Mouse (Mus musculus) CD8-positive naive resting alpha-beta T cell, adult 57 days (primary cell): ENCODE results near the gene Rdh16f2. TPM values are rescaled to one million over a fixed set of nuclear protein-coding genes. Genes with fewer than 3 reads are reported as not detected.

ENCODE experiments used
- total RNA-seq: library from RNA; stranded (reverse); gene quantifications from one replicate; pipeline ENCODE4 v1.2.4, GENCODE M21; 2023

Gene Rdh16f2
- not detected for total RNA-seq

DNA sequence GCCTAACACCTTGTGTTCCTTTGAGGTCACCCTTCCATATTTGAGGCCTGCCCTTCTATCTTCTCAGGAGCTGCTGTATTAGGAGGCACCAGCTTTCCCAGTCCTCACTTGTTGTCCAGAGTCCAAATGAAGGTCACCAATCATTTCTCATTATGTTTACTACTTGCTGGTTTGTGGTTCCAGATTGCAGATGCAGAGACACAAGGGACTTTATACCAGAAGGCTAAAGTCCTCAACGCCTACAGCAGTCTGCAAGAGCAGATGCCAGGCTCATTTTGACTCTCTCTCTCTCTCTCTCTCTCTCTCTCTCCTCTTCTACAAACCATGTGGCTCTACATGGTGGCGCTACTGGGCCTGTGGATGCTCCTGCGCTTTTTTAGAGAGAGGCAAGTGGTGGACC is at the start of gene Rdh16f2:
Gene Rdh16f2 (plus strand): TSS at position 243 of the 400 bp plus-strand sequence.

DNA sequence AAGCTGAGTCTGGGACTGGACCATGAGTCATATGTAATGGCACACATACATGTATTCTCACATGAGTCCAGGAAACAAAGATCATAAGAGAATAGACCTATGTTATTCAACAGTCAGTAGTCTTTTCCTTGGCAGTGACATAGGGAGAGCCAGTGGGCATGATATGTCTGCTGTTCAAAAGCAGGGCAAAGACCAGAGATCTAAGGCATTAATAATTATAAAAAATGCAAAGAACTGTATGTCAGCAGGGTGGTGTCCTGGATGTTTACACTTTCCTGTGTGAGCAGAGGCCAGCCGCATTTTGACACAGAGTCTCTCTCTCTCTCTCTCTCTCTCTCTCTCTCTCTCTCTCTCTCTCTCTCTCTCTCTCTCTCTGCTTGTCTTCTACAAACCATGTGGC is 16.6 kb upstream of the Rdh16f2 start, which contains the start of gene Rdh19:
Gene Rdh19 (plus strand): TSS at position 301 of the 400 bp plus-strand sequence.

DNA sequence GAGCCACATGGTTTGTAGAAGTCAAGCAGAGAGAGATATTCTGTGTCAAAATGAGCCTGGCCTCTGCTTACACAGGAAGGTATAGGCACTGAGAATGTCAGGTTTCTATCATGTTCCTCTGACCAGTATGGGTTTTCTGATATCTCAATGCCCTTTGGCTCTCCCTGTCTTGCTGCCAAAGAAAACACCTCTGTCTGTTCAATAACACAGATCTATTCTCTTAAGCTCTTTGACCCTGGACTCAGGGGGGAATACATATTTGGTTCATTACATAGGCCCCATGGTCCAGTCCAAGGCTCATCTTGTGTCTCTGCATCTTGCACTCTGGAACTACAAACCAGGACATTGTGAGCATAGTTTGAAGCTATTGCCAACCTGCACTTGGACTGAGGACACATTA is 22.3 kb downstream of the Rdh16f2 start, which contains the start of gene Rdh7:
Gene Rdh7 (minus strand): TSS at position 213 of the 400 bp plus-strand sequence.

DNA sequence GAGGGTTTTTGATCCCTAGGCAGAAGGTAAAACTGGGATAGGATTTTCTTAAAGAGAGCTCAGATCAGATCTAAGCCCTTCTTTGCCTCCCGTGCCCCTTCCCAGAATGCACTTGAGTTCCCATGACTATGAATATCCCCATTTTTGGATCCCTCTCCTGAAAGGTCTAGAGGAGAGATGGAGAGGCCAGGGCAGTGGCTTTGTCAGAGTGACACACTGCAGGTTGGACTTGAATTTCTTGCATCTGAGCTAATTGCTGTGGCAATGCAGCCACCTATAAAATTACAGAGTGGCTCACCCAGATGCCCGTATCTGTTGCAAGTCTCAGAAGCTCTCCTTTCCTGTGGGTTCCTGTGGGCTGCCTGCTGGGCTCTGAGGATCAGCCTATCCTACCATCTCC is 31.9 kb downstream of the Rdh16f2 start, which contains the start of gene Sdr9c7:
Gene Sdr9c7 (plus strand): TSS at position 301 of the 400 bp plus-strand sequence.

Other genes with a start within 250 kb of the Rdh16f2 start
- gene Lrp1, start 245.3 kb upstream of the Rdh16f2 start, total RNA-seq = 3.0 TPM
- 202 TPM for gene Stat6, start 223.5 kb upstream of the Rdh16f2 start, total RNA-seq
- gene Nemp1, start 199.6 kb upstream of the Rdh16f2 start, total RNA-seq = 7.8 TPM
- 42.3 TPM for gene Nab2, start 197.9 kb upstream of the Rdh16f2 start, total RNA-seq
- 0.43 TPM for gene Myo1a, start 161.3 kb upstream of the Rdh16f2 start, total RNA-seq
- not detected for gene Tac2, start 142.0 kb upstream of the Rdh16f2 start, total RNA-seq
- gene Zbtb39, start 126.9 kb upstream of the Rdh16f2 start, total RNA-seq = 11.4 TPM
- gene Gpr182, start 114.7 kb upstream of the Rdh16f2 start, total RNA-seq = not detected
- 0.40 TPM for gene Rdh1, start 106.8 kb upstream of the Rdh16f2 start, total RNA-seq
- 0.49 TPM for gene Rdh16f1, start 106.7 kb upstream of the Rdh16f2 start, total RNA-seq
- gene Rdh9, start 90.1 kb upstream of the Rdh16f2 start, total RNA-seq = not detected
- gene Rdh16, start 65.3 kb upstream of the Rdh16f2 start, total RNA-seq = not detected
- not detected for gene Rdh19, start 16.5 kb upstream of the Rdh16f2 start, total RNA-seq
- gene Rdh7, start 22.3 kb downstream of the Rdh16f2 start, total RNA-seq = not detected
- not detected for gene Sdr9c7, start 32.0 kb downstream of the Rdh16f2 start, total RNA-seq
- gene Hsd17b6, start 141.1 kb downstream of the Rdh16f2 start, total RNA-seq = not detected
- gene Prim1, start 148.7 kb downstream of the Rdh16f2 start, total RNA-seq = 20.7 TPM
- gene Naca, start 169.1 kb downstream of the Rdh16f2 start, total RNA-seq = 830 TPM
- gene Ptges3, start 192.5 kb downstream of the Rdh16f2 start, total RNA-seq = 118 TPM
- 629 TPM for gene Atp5b, start 216.8 kb downstream of the Rdh16f2 start, total RNA-seq
- 104 TPM for gene Baz2a, start 225.1 kb downstream of the Rdh16f2 start, total RNA-seq